Mouse (Mus musculus) megakaryocyte, embryonic 14.5 days (primary cell): ENCODE results near the gene Sorbs1.

Experiments
- FLI1 ChIP-seq: IDR thresholded peaks from 2 replicates; pipeline ENCODE4 v1.6.1; 2012; ENCODE audit warnings: low read length, inconsistent platforms, mixed read lengths
- GATA1 ChIP-seq: IDR thresholded peaks from 3 replicates; pipeline ENCODE4 v1.6.1; 2012; ENCODE audit warnings: mixed read lengths, low read length, inconsistent platforms, borderline replicate concordance

- TF ChIP-seq GATA1: no peak
- TF ChIP-seq FLI1: no peak
Measured at GRCm38 (mm10) chr19:40302477-40302876, 211.1 kb downstream of the Sorbs1 start.
